In the genomic region with DNA sequence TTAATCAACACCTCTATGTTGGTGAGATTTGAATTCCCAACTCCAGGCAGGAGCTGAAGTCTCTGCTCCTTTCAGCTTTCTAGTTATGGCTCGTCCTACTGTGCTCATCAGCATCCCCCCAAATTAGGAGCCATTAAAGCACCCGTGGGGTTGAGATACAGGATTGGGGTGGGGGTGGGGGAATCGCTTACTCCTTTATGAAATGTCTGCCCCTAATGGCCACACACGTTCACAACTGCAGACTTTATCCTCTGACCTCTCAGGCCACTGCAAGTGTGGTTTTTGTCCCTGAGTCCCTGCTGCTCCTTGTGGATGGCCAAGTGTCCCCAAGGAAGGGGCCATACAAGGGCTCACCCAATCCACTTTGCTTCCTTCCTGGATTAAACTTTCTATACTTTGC, we compare ENCODE assay signal across 33 mouse cellular contexts.
"Had no signal": no experiment of that assay in that cellular context is flagged by ENCODE, and none has a peak within 500 bp of the region (broad histone marks: within the 10 kb centered on the region; RNA-seq: fewer than 3 reads in every experiment).

No protein-coding gene starts in this region.

- H3K4me2 ChIP-seq: heart, embryonic 11.5 days; heart, embryonic 12.5 days; heart, embryonic 13.5 days; heart, embryonic 15.5 days; hindbrain, embryonic 12.5 days; hindbrain, embryonic 13.5 days; hindbrain, embryonic 14.5 days; hindbrain, embryonic 15.5 days; intestine, embryonic 15.5 days; kidney, embryonic 15.5 days had no signal

- DNase-seq: heart, postnatal 10 days; heart, postnatal 14 days; heart, postnatal 4 days; kidney, adult 11 months; kidney, adult 18-20 months; kidney, adult 2 months; kidney, adult 8-10 months; kidney, adult 9 months; kidney, postnatal 10 days; kidney, postnatal 14 days; kidney, postnatal 25 days; kidney, postnatal 36 days; kidney, postnatal 4 days; layer of hippocampus, adult 9-11 months; layer of hippocampus, postnatal 36 days had no signal

- H3K36me3 ChIP-seq: heart, embryonic 12.5 days; heart, embryonic 13.5 days; heart, embryonic 15.5 days; hindbrain, embryonic 12.5 days; hindbrain, embryonic 13.5 days; hindbrain, embryonic 15.5 days; intestine, embryonic 15.5 days; kidney, embryonic 15.5 days had no signal

- ATAC-seq: hindbrain, embryonic 16.5 days; hindbrain, postnatal 0 days; inflammation-experienced regulatory T-cells, adult 6 months; intestine, embryonic 15.5 days; intestine, embryonic 16.5 days had no signal

- H3K9ac ChIP-seq: heart, embryonic 12.5 days; heart, embryonic 13.5 days; heart, embryonic 15.5 days; hindbrain, embryonic 12.5 days; hindbrain, embryonic 13.5 days; hindbrain, embryonic 14.5 days; hindbrain, embryonic 15.5 days; intestine, embryonic 15.5 days; kidney, embryonic 15.5 days had no signal

- H3K27me3 ChIP-seq: heart, embryonic 12.5 days; heart, embryonic 13.5 days; heart, embryonic 15.5 days; hindbrain, embryonic 12.5 days; hindbrain, embryonic 13.5 days; hindbrain, embryonic 15.5 days; intestine, embryonic 15.5 days; kidney, embryonic 15.5 days had no signal

- H3K4me1 ChIP-seq: hindbrain, embryonic 15.5 days; intestine, embryonic 15.5 days; kidney, embryonic 15.5 days had no signal

- H3K9me3 ChIP-seq: heart, embryonic 12.5 days; heart, embryonic 13.5 days; heart, embryonic 15.5 days; hindbrain, embryonic 10.5 days; hindbrain, embryonic 12.5 days; hindbrain, embryonic 13.5 days; hindbrain, embryonic 15.5 days; intestine, embryonic 15.5 days; kidney, embryonic 15.5 days had no signal

- H3K27ac ChIP-seq: heart, embryonic 13.5 days; heart, embryonic 15.5 days; hindbrain, embryonic 10.5 days; hindbrain, embryonic 12.5 days; hindbrain, embryonic 13.5 days; hindbrain, embryonic 14.5 days; hindbrain, embryonic 15.5 days; hindbrain, postnatal 0 days; intestine, embryonic 15.5 days; kidney, embryonic 15.5 days; kidney, postnatal 0 days; layer of hippocampus, adult 2 months; left cerebral cortex, adult 2 months had no signal

- H3K4me3 ChIP-seq: heart, embryonic 12.5 days; heart, embryonic 13.5 days; heart, embryonic 15.5 days; hindbrain, embryonic 10.5 days; hindbrain, embryonic 12.5 days; hindbrain, embryonic 13.5 days; hindbrain, embryonic 15.5 days; intestine, embryonic 15.5 days; kidney, embryonic 15.5 days; layer of hippocampus, adult 2 months; left cerebral cortex, adult 2 months had no signal
